ENCODE assay signal across 12 mouse cellular contexts in genomic region chr6:72121301-72121700, GRCm38 (mm10). TPM values are rescaled to one million over a fixed set of nuclear protein-coding genes. Genes with fewer than 3 reads are reported as not detected.
DNase-seq lines count a peak whose midpoint lies in the region; ATAC-seq and TF ChIP-seq lines count a peak whose summit lies in the region.
"Had no signal": no experiment of that assay in that cellular context is flagged by ENCODE, and none has a peak within 500 bp of the region (broad histone marks: within the 10 kb centered on the region; RNA-seq: fewer than 3 reads in every experiment).

No protein-coding gene starts in this region.

- no peak for TF ChIP-seq POLR2A in heart, adult 2 months (IDR thresholded peaks at IDR 0.05; ENCODE audit: insufficient read depth, low read depth, low read length)

- H3K4me2 ChIP-seq in heart, embryonic 12.5 days, result no peak overlapping the region
- H3K4me2 ChIP-seq in stomach, embryonic 15.5 days, result no peak overlapping the region
- no peak overlapping the region for H3K4me2 ChIP-seq in stomach, postnatal 0 days (replicated peaks; ENCODE audit: low read depth)
- no peak overlapping the region for H3K4me2 ChIP-seq in liver, embryonic 16.5 days (ENCODE audit: low read depth, low read length)
- no peak overlapping the region for H3K4me2 ChIP-seq in forebrain, postnatal 0 days (ENCODE audit: low read depth)
- H3K4me2 ChIP-seq: embryonic facial prominence, embryonic 15.5 days had no signal

- H3K9me3 ChIP-seq in heart, embryonic 12.5 days (replicated peaks), result no peaks in the 10 kb centered on the region
- H3K9me3 ChIP-seq in stomach, embryonic 15.5 days, result no peaks in the 10 kb centered on the region
- H3K9me3 ChIP-seq in stomach, postnatal 0 days (ENCODE audit: control insufficient read depth, low read length), result no peaks in the 10 kb centered on the region
- no peaks in the 10 kb centered on the region for H3K9me3 ChIP-seq in liver, embryonic 16.5 days (replicated peaks; ENCODE audit: control insufficient read depth, low read length)
- H3K9me3 ChIP-seq in forebrain, postnatal 0 days (ENCODE audit: low read length), result no peaks in the 10 kb centered on the region
- H3K9me3 ChIP-seq: embryonic facial prominence, embryonic 15.5 days had no signal

- no peak overlapping the region for H3K27ac ChIP-seq in heart, adult 2 months
- H3K27ac ChIP-seq in heart, embryonic 12.5 days (ENCODE audit: poor library complexity, severe bottlenecking), result no peak overlapping the region
- no peak overlapping the region for H3K27ac ChIP-seq in stomach, embryonic 15.5 days
- no peak overlapping the region for H3K27ac ChIP-seq in stomach, postnatal 0 days (replicated peaks)
- peak overlapping the region; percentile 25; the same call in 1 of the 2 replicates for H3K27ac ChIP-seq in liver, embryonic 16.5 days (ENCODE audit: low read length)
- H3K27ac ChIP-seq in forebrain, postnatal 0 days (ENCODE audit: low read depth, low read length), result no peak overlapping the region
- H3K27ac ChIP-seq: embryonic facial prominence, embryonic 15.5 days; liver, embryonic 14.5 days had no signal

- H3K36me3 ChIP-seq in heart, adult 2 months (ENCODE audit: control insufficient read depth, insufficient read depth, low read length), result peaks cover 5% of the 10 kb centered on the region; the same call in 1 of the 2 replicates
- peaks cover 3% of the 10 kb centered on the region; the same call in 1 of the 2 replicates for H3K36me3 ChIP-seq in heart, embryonic 12.5 days
- no peaks in the 10 kb centered on the region for H3K36me3 ChIP-seq in stomach, embryonic 15.5 days
- no peaks in the 10 kb centered on the region for H3K36me3 ChIP-seq in stomach, postnatal 0 days (ENCODE audit: control insufficient read depth, insufficient read depth, low read length)
- H3K36me3 ChIP-seq in liver, embryonic 16.5 days (ENCODE audit: control insufficient read depth, insufficient read depth), result peaks cover 23% of the 10 kb centered on the region
- no peaks in the 10 kb centered on the region for H3K36me3 ChIP-seq in forebrain, postnatal 0 days (ENCODE audit: insufficient read depth)
- H3K36me3 ChIP-seq: embryonic facial prominence, embryonic 15.5 days had no signal

- TF ChIP-seq EP300 in heart, adult 2 months (IDR thresholded peaks at IDR 0.05; ENCODE audit: insufficient read depth, low read depth, low read length), result 0 out of 2 replicates have a peak, but pooled peaks have one; percentile 45
- TF ChIP-seq EP300 in stomach, postnatal 0 days (optimal IDR thresholded peaks at IDR 0.05), result no peak

- H3K4me1 ChIP-seq in heart, adult 2 months (ENCODE audit: control insufficient read depth, insufficient read depth, low read length), result peaks cover 4% of the 10 kb centered on the region; the same call in 1 of the 2 replicates
- H3K4me1 ChIP-seq in heart, embryonic 12.5 days (replicated peaks), result peaks cover 14% of the 10 kb centered on the region
- H3K4me1 ChIP-seq in stomach, embryonic 15.5 days, result no peaks in the 10 kb centered on the region
- no peaks in the 10 kb centered on the region for H3K4me1 ChIP-seq in stomach, postnatal 0 days (replicated peaks; ENCODE audit: control insufficient read depth, insufficient read depth)
- peaks cover 31% of the 10 kb centered on the region for H3K4me1 ChIP-seq in liver, embryonic 16.5 days (ENCODE audit: control insufficient read depth, low read depth, low read length)
- no peaks in the 10 kb centered on the region for H3K4me1 ChIP-seq in forebrain, postnatal 0 days (ENCODE audit: insufficient read depth)
- H3K4me1 ChIP-seq: embryonic facial prominence, embryonic 15.5 days had no signal

- H3K27me3 ChIP-seq in heart, adult 2 months (ENCODE audit: control insufficient read depth, insufficient read depth, low read length), result no peaks in the 10 kb centered on the region
- no peaks in the 10 kb centered on the region for H3K27me3 ChIP-seq in heart, embryonic 12.5 days (replicated peaks)
- no peaks in the 10 kb centered on the region for H3K27me3 ChIP-seq in stomach, embryonic 15.5 days (replicated peaks)
- H3K27me3 ChIP-seq in stomach, postnatal 0 days (ENCODE audit: control insufficient read depth, insufficient read depth, low read length), result no peaks in the 10 kb centered on the region
- H3K27me3 ChIP-seq in liver, embryonic 16.5 days (ENCODE audit: control insufficient read depth, insufficient read depth, low read depth, low read length), result no peaks in the 10 kb centered on the region
- H3K27me3 ChIP-seq in forebrain, postnatal 0 days (ENCODE audit: insufficient read depth, low read length), result no peaks in the 10 kb centered on the region
- H3K27me3 ChIP-seq: embryonic facial prominence, embryonic 15.5 days had no signal

- no peak for ATAC-seq in heart, embryonic 12.5 days (ENCODE audit: insufficient number of reproducible peaks, low FRiP score)
- ATAC-seq in stomach, embryonic 15.5 days (ENCODE audit: insufficient read depth, low FRiP score, low read depth), result peak; percentile 22; the same call in 1 of the 2 replicates
- no peak for ATAC-seq in stomach, postnatal 0 days (ENCODE audit: low FRiP score, low TSS enrichment)
- ATAC-seq in liver, embryonic 16.5 days (ENCODE audit: low read depth), result no peak
- no peak for ATAC-seq in forebrain, postnatal 0 days
- ATAC-seq: midbrain, embryonic 16.5 days had no signal

- TF ChIP-seq CTCF in heart, adult 2 months (IDR thresholded peaks at IDR 0.05), result no peak
- no peak for TF ChIP-seq CTCF in stomach, postnatal 0 days (IDR thresholded peaks at IDR 0.05; ENCODE audit: low read depth)
- no peak for TF ChIP-seq CTCF in forebrain, postnatal 0 days (IDR thresholded peaks at IDR 0.05; ENCODE audit: low read depth)

- DNase-seq in heart, adult 2 months, result peak; percentile 42 to 49
- no peak for DNase-seq in stomach, postnatal 0 days (ENCODE audit: low spot score)
- DNase-seq in forebrain, postnatal 0 days, result no peak
- DNase-seq in layer of hippocampus, postnatal 36 days, result no peak
- DNase-seq in frontal cortex, postnatal 25 days (ENCODE audit: low spot score in 2 of 2), result no peak
- DNase-seq: cerebellum, adult 9-10 months had no signal

- H3K9ac ChIP-seq in heart, adult 2 months (ENCODE audit: low read depth, low read length), result no peak overlapping the region
- H3K9ac ChIP-seq in heart, embryonic 12.5 days, result no peak overlapping the region
- no peak overlapping the region for H3K9ac ChIP-seq in stomach, embryonic 15.5 days
- no peak overlapping the region for H3K9ac ChIP-seq in stomach, postnatal 0 days (ENCODE audit: low read length)
- no peak overlapping the region for H3K9ac ChIP-seq in liver, embryonic 16.5 days (ENCODE audit: low read depth, low read length)
- H3K9ac ChIP-seq in forebrain, postnatal 0 days, result no peak overlapping the region
- H3K9ac ChIP-seq: embryonic facial prominence, embryonic 15.5 days; liver, embryonic 14.5 days had no signal

- H3K4me3 ChIP-seq in heart, adult 2 months, result no peak overlapping the region
- no peak overlapping the region for H3K4me3 ChIP-seq in heart, embryonic 12.5 days
- no peak overlapping the region for H3K4me3 ChIP-seq in stomach, embryonic 15.5 days (replicated peaks)
- H3K4me3 ChIP-seq in stomach, postnatal 0 days (ENCODE audit: low read depth, low read length), result no peak overlapping the region
- no peak overlapping the region for H3K4me3 ChIP-seq in liver, embryonic 16.5 days (ENCODE audit: low read depth, low read length)
- H3K4me3 ChIP-seq in forebrain, postnatal 0 days (ENCODE audit: low read depth, low read length), result no peak overlapping the region
- H3K4me3 ChIP-seq: embryonic facial prominence, embryonic 15.5 days had no signal

- intact Hi-C loops in heart, adult 2 months (cut with DNase I), result no loop called here

- peaks cover 2% of the 10 kb centered on the region for H3K79me2 ChIP-seq in heart, adult 2 months (replicated peaks; ENCODE audit: control insufficient read depth, insufficient read depth, low read length)

- 19% methylated on average over 3 of the region's 3 CpGs for WGBS in heart, adult 2 months
- 53% methylated on average over 3 of the region's 3 CpGs for WGBS in heart, embryonic 12.5 days
- 34% methylated on average over 3 of the region's 3 CpGs for WGBS in stomach, embryonic 15.5 days
- WGBS in stomach, postnatal 0 days, result 32% methylated on average over 3 of the region's 3 CpGs
- WGBS in liver, embryonic 16.5 days (ENCODE audit: insufficient replicate concordance), result 67% methylated on average over 3 of the region's 3 CpGs
- 56% methylated on average over 3 of the region's 3 CpGs for WGBS in forebrain, postnatal 0 days

RNA-seq across cellular contexts. Expression of gene St3gal5, which starts 23.9 kb away (rescaled TPM):
- 10 to 100 TPM; 67.6 to 78.4 TPM for total RNA-seq in heart, adult 2 months (2021)
- polyA plus RNA-seq in heart, adult 2 months (2012; rRNA removed), result 39.7 and 50.8 TPM in 2 replicates
- polyA plus RNA-seq in heart, embryonic 12.5 days (2016; fragmentation: Nextera tagmentation; extraction: Ambion mirVana), result 68.1 and 68.8 TPM in 2 replicates
- 29.2 and 38.2 TPM in 2 replicates for polyA plus RNA-seq in stomach, embryonic 15.5 days (2015; fragmentation: Nextera tagmentation; extraction: Ambion mirVana)
- polyA plus RNA-seq in stomach, postnatal 0 days (2015; fragmentation: Nextera tagmentation; extraction: Ambion mirVana), result 13.4 and 14.2 TPM in 2 replicates
- 199 and 206 TPM in 2 replicates for polyA plus RNA-seq in liver, embryonic 16.5 days (2015; fragmentation: Nextera tagmentation; extraction: Ambion mirVana)
- 16.5 and 17.5 TPM in 2 replicates for total RNA-seq in forebrain, postnatal 0 days (2014; rRNA removed)
- polyA plus RNA-seq in forebrain, postnatal 0 days (2015; fragmentation: Nextera tagmentation; extraction: Ambion mirVana), result 26.0 and 53.4 TPM in 2 replicates
- total RNA-seq in layer of hippocampus, postnatal 36 days (2021), result 10 to 100 TPM; 97.7 to 99.5 TPM

Comparison
In these comparisons a context has a peak if more than half of its experiments do, and no peak if none do; other contexts are left out.
1. DNase-seq: peak in heart, adult 2 months (2 of 2); none in stomach, postnatal 0 days (single experiment), forebrain, postnatal 0 days (single experiment), layer of hippocampus, postnatal 36 days (0 of 2) and frontal cortex, postnatal 25 days (0 of 2).